Mouse (Mus musculus) Muller cell, postnatal 12 days (primary cell): Measurements from ENCODE around the gene Dnajb11.
A peak's percentile ranks its signal among the peaks of the same experiment; 100 is the strongest.

Experiments used
- DNase-seq: peaks from one replicate; pipeline ENCODE4 v3.0.0-alpha.2; 2015; ENCODE audit errors: inconsistent ontology term

Gene Dnajb11

GRCm38 (mm10) chr16:22857431-22858113, at the start of gene Dnajb11, which contains the start of gene Tbccd1:
TSS of gene Dnajb11 (plus strand) at chr16:22857845.
TSS of gene Tbccd1 (minus strand) at chr16:22857669.
- DNase-seq, result peak; percentile 98

- DNase-seq, result peak; percentile 80
Observed at GRCm38 (mm10) chr16:22811477-22811876, 46.2 kb upstream of the Dnajb11 start, which contains the start of gene Crygs. TSS of gene Crygs (minus strand) at chr16:22811577.

GRCm38 (mm10) chr16:22820731-22821130, 36.9 kb upstream of the Dnajb11 start:
- peak; percentile 50 for DNase-seq

GRCm38 (mm10) chr16:22832932-22833525, 24.6 kb upstream of the Dnajb11 start:
- no peak for DNase-seq

GRCm38 (mm10) chr16:22839146-22839857, 18.3 kb upstream of the Dnajb11 start:
- DNase-seq, result peak; percentile 90

GRCm38 (mm10) chr16:22842871-22843270, 14.8 kb upstream of the Dnajb11 start:
- DNase-seq, result no peak

- peak; percentile 90 for DNase-seq
Observed at GRCm38 (mm10) chr16:22844061-22844801, 13.4 kb upstream of the Dnajb11 start.

- DNase-seq, result no peak
Observed at GRCm38 (mm10) chr16:22844834-22845233, 12.8 kb upstream of the Dnajb11 start.

- DNase-seq, result no peak
Observed at GRCm38 (mm10) chr16:22845481-22845880, 12.2 kb upstream of the Dnajb11 start.

- DNase-seq, result no peak
Observed at GRCm38 (mm10) chr16:22847686-22848085, 10.0 kb upstream of the Dnajb11 start.

GRCm38 (mm10) chr16:22848331-22848730, 9.3 kb upstream of the Dnajb11 start:
- DNase-seq, result peak; percentile 86

- DNase-seq, result no peak
Observed at GRCm38 (mm10) chr16:22852709-22853108, 4.9 kb upstream of the Dnajb11 start.

GRCm38 (mm10) chr16:22856773-22857172, 872 bp upstream of the Dnajb11 start:
- no peak for DNase-seq

- DNase-seq, result no peak
Observed at GRCm38 (mm10) chr16:22872397-22872796, 14.8 kb downstream of the Dnajb11 start.

- DNase-seq, result no peak
Observed at GRCm38 (mm10) chr16:22873369-22873768, 15.7 kb downstream of the Dnajb11 start.

GRCm38 (mm10) chr16:22876218-22877043, 18.8 kb downstream of the Dnajb11 start:
- peak; percentile 50 for DNase-seq

GRCm38 (mm10) chr16:22877660-22878390, 20.2 kb downstream of the Dnajb11 start:
- peak; percentile 96 for DNase-seq

GRCm38 (mm10) chr16:22878716-22879115, 21.1 kb downstream of the Dnajb11 start:
- DNase-seq, result no peak

- no peak for DNase-seq
Observed at GRCm38 (mm10) chr16:22879945-22880595, 22.4 kb downstream of the Dnajb11 start.

- DNase-seq, result peak; percentile 69
Observed at GRCm38 (mm10) chr16:22880900-22881299, 23.3 kb downstream of the Dnajb11 start.
